Mouse (Mus musculus) myocyte (in vitro differentiated cells): ENCODE measurements around the gene Evpl.
A peak's percentile ranks its signal among the peaks of the same experiment; 100 is the strongest.

ENCODE experiments used
- CEBPB ChIP-seq: IDR thresholded peaks from 2 replicates; pipeline ENCODE4 v1.6.1; 2011; ENCODE audit warnings: mild to moderate bottlenecking, moderate library complexity; ENCODE audit not compliant: poor library complexity, insufficient read depth, severe bottlenecking
- E2F4 ChIP-seq: IDR thresholded peaks from one replicate; pipeline ENCODE4 v1.6.1; 2011; ENCODE audit warnings: mild to moderate bottlenecking, control low read depth, moderate library complexity; ENCODE audit not compliant: insufficient read depth
- MYOG ChIP-seq, 3 experiments: IDR thresholded peaks; one replicate each; pipeline ENCODE4 v1.6.1; 2011; ENCODE audit warnings: control low read depth in 2 of 3, low read depth in 2 of 3, mild to moderate bottlenecking in 2 of 3; ENCODE audit not compliant: insufficient read length in 2 of 3, control insufficient read depth in 1 of 3, insufficient read depth in 1 of 3
- POLR2A ChIP-seq: IDR thresholded peaks from one replicate; pipeline ENCODE4 v1.6.1; 2011; ENCODE audit warnings: low read depth, mild to moderate bottlenecking, control low read depth, moderate library complexity; ENCODE audit not compliant: insufficient read length
- SRF ChIP-seq: IDR thresholded peaks from one replicate; pipeline ENCODE4 v1.6.1; 2011; ENCODE audit warnings: low read depth; ENCODE audit not compliant: control insufficient read depth, insufficient read length
- TCF12 ChIP-seq: IDR thresholded peaks from one replicate; pipeline ENCODE4 v1.6.1; 2011; ENCODE audit warnings: mild to moderate bottlenecking, control low read depth; ENCODE audit not compliant: poor library complexity, insufficient read depth, severe bottlenecking
- TCF3 ChIP-seq: IDR thresholded peaks from one replicate; pipeline ENCODE4 v1.6.1; 2011; ENCODE audit warnings: low read depth, control low read depth; ENCODE audit not compliant: insufficient read length
- USF1 ChIP-seq: IDR thresholded peaks from one replicate; pipeline ENCODE4 v1.6.1; 2011; ENCODE audit warnings: low read depth, mild to moderate bottlenecking, control low read depth, moderate library complexity

- TF ChIP-seq MYOG (IDR thresholded peaks at IDR 0.05; ENCODE audit: control insufficient read depth in 1 of 3, insufficient read depth in 1 of 3, insufficient read length in 2 of 3, low read depth in 2 of 3) (peak in 2 of 3 experiments; percentile 59 to 77), POLR2A (no peak), CEBPB (no peak), USF1 (no peak), TCF3 (peak; percentile 16), E2F4 (no peak), SRF (no peak), TCF12 (no peak)
Measured at GRCm38 (mm10) chr11:116250898-116251297, 13.0 kb upstream of the Evpl start.
